Mouse (Mus musculus): ENCODE data around the gene Il25. TPM values are rescaled to one million over a fixed set of nuclear protein-coding genes. Genes with fewer than 3 reads are reported as not detected.

Il25 gene
- total RNA-seq (2021): not detected
- long read RNA-seq: 0 reads

DNA sequence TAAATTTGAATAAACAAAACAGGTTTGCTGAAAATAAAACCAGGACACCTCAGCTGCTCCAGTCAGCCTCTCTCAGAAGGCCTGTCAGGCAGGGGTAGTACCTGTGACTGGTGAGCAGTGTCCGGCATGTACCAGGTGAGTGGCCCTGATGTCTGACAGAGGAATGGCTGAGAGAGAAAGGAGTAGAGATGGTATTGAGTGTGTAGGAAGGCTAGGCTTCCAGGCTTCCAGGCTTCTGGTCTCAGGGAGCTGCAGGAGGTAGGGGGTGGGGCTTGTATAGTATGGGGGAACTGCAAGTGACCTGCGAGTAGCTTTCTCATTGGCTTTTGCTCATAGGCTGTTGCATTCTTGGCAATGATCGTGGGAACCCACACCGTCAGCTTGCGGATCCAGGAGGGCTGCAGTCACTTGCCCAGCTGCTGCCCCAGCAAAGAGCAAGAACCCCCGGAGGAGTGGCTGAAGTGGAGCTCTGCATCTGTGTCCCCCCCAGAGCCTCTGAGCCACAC, at the start of gene Il25:
Il25 (plus strand) TSS at position 51 of the 506 bp plus-strand sequence.
- DNase-seq (ENCODE audit: low spot score in 2 of 2): no peak

DNA sequence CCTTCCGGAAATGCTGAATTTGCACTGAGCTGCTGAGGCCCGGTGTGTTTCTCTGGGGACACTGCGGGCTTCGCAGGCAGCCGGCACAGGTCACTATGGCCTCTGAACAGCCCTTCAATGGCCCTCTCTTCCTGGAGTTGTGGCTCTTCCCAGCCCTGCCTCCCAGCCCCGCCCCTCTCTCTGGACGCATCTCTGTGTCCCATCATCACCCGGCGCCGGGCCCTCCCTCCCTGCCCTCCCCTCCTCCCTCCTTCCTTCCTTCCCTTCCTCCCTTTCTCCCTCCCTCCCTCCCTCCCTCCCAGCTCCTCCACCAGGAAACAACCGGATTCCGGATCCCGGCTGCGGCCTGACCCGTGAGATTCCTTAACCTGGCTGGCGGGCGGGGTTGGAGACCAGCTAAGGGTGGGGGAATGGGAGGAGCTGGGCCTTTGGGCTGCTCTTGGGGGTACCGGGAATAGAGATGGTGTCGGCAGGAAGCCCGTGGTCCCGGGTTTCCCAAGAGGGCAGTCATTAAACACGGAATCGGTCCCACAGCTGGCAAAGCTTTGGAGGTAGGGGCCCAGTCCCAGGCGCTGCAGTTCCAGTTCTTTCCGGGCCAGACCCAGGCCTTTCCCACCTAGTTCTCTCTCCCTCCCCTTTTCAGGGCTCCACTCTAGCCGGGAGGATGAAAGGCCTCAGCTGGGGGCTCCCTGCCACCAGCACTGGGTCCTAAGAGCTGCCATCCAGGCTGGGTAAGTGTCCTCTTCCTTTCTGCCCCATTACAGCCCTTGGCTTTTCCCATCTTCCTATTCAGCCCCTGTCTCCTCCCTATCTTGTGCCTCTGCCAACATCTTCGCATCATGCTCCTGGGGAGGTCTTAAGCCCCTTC, 49.1 kb upstream of the Il25 start, which contains the start of the genes Bcl2l2 and Gm20521:
Bcl2l2 (plus strand) TSS at position 224 of the 868 bp plus-strand sequence.
Gm20521 (plus strand) TSS at position 288 of the 868 bp plus-strand sequence.
- DNase-seq (ENCODE audit: low spot score in 2 of 2): peak in 1 of 2 experiments; percentile 76

DNA sequence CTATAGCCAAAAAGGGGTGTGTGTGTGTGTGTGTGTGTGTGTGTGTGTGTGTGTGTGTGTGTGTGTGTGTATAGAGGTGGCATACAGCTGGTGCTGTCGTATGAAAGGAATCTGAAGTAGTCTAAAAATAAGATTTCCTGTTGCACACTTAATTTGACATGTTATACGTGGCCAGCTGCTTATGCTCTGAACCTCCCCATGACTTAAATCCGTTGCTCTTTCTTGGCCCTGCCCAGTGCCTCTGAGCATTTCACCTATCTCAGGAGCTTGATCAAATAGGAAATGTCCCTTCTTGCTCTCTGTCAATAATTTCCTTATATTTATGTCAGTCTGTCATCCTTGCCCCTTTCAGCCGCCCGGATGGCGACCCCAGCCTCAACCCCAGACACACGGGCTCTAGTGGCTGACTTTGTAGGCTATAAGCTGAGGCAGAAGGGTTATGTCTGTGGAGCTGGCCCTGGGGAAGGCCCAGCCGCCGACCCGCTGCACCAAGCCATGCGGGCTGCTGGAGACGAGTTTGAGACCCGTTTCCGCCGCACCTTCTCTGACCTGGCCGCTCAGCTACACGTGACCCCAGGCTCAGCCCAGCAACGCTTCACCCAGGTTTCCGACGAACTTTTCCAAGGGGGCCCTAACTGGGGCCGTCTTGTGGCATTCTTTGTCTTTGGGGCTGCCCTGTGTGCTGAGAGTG, 48.3 kb upstream of the Il25 start:
- DNase-seq (ENCODE audit: low spot score in 2 of 2): no peak

DNA sequence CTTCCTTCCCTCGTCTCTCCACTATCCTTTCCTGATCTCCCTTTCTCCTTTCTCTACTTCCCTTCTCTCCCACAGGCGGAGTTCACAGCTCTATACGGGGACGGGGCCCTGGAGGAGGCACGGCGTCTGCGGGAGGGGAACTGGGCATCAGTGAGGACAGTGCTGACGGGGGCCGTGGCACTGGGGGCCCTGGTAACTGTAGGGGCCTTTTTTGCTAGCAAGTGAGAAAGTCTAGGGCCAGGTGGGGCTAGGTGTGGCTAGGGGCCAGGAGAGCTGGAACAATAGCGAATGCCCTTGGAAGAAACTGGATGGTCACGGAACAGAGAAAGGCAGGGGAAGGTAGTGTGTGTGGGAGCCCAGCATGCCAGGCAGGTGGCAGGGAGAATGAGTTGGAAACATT, 47.2 kb upstream of the Il25 start:
- DNase-seq (ENCODE audit: low spot score in 2 of 2): no peak

DNA sequence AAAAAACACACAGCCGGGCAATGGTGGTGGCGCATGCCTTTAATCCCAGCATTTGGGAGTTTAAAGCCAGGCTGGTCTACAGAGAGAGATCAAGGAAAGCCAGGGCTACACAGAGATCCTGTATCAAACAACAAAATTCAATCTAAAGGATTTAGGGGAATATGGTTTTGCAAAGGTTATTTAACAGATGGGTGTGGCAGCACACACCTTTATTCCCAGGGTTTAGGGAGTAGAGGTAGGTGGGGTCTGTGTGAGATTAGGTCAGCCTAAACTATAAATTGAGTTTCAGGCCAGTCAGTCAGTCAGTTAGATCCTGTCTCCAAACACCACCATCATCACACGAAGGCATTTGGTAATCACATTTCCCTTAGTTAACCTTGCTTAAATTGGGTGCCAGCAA, 40.3 kb upstream of the Il25 start, which contains the start of gene Pabpn1:
Pabpn1 (plus strand) TSS at position 301 of the 400 bp plus-strand sequence.
- no peak for DNase-seq (ENCODE audit: low spot score in 2 of 2)

DNA sequence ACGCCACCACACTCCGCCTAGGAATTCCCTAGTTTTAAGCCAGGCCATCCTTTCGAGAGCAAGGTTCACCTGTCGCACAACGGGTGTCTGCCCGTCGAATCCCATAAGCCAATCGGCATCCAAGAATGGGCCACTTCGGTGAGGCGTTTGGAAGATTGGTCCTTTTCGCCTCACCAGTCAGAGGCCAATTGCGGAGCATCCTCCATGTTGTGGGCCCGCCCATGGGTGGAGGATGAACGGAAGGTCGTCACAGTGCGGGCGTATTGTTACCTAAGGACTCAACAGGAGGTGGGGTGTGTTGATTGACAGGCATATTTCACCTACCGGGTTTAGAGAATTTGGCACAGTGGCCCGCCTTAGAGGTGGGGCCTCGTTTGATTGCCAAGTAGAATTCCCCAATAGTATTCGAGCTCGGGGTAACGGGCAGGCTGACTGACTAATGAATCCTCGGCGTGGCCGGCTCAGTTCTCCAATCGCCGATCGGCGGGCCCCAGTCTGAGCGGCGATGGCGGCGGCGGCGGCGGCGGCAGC, 38.8 kb upstream of the Il25 start:
- peak; percentile 99 for DNase-seq (ENCODE audit: low spot score in 2 of 2)

DNA sequence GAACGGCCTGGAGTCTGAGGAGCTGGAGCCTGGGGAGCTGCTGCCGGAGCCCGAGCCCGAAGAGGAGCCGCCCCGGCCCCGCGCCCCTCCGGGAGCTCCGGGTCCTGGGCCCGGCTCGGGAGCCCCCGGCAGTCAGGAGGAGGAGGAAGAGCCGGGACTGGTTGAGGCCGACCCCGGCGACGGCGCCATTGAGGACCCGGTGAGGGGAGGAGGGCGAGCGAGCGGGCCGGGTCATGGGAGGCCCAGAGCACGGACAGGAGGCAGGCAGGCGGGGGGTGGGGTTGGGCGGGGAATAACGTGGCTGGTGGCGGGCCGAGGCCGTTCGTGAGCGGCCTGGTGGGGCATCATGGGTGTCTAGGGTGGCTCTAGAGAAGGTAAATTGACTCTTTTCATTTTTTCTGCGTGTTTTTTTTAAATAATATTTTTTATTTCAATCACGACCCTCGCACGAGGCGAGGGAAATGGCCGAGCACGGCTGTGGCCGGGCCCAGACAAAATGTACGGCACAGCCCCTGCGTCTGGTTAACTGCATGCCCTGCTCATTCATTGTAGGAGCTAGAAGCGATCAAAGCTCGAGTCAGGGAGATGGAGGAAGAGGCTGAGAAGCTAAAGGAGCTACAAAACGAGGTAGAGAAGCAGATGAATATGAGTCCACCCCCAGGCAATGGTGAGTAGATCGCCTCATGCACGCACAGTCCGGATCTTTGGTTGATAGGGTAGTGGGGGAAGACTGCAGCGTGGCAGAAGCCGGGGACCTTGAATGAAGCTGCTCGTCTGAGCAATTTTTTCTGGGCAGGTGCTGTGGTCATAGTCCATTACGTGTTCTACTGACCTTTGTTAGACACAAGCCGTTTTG, 38.0 kb upstream of the Il25 start:
- DNase-seq (ENCODE audit: low spot score in 2 of 2): peak in 1 of 2 experiments; percentile 49

DNA sequence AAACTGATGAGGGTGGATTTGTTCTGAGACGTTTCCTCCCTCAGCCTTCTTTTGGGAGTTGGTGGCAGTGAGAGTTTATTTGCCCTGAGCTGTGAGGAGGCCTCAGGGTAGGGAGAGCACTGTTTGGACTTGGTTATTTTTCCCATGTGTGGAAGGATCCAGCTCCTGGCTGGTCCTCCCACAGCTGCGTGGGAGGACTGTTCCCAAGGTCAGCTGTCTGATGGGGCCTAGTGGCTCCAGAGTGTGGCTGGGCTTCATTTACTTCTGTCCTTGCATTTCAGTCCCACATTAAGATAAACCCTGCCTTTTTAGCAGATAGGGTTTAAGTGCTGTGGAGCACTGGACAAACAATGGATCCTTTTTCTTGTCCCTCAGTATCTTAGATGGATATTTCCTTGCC, 35.0 kb upstream of the Il25 start:
- DNase-seq (ENCODE audit: low spot score in 2 of 2): no peak

DNA sequence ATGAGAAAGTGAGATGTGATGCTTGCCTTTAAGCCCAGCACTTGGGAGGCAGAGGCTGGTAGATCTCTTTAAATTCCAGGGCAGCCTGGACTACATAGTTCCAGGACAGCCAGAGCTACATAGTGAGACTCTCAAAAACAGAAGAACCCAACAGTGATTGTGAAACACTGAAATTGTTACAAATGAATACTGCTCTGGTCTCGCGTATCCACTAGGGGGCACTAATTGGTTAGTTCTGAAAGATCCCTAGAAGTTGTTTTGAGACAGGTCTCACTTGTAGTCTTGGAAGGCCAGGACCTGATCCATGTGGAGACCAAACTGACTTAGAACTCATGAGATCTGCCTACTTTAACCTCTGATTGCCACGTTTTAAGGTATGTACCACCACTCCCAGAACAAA, 32.1 kb upstream of the Il25 start:
- peak; percentile 63 to 92 for DNase-seq (ENCODE audit: low spot score in 2 of 2)

DNA sequence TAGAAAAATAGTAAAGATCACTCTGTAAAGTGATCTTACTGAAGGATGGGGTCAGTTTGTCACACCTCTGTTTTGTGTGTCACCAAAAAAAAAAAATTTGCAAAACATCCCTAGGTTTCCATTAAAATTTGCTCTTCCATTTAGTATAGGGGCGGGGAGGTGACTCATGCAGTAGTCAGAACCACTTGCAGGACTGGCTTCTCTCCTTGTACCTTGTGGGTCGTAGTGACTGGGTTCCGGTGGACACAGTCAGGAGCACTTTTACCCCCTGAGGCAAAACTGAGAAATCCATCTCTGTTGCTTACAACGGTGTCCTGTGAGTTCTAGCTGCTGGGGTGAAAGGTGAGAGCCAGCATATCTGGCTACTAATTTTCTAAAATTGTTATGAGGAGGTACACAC, 28.9 kb upstream of the Il25 start:
- DNase-seq (ENCODE audit: low spot score in 2 of 2): no peak

DNA sequence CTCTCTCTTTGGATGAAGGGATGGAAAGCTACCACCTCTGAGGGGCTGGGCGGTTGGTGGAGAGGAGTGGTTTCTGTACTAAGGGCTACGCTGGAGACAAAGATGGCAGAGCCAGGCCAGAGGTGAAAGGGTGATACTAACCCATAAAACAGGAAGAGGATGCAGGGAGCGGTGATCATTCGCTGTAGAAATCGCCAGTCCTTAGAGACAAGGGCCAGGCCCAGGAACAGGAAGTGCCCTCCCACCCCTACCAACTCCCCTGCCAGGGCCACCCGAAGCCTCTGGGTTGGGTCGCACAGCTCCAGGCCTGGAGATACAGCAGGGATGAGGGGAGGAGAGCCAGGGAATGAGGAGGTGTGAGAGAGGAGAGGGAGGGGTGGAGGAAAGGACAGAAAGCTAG, 23.8 kb upstream of the Il25 start:
- no peak for DNase-seq (ENCODE audit: low spot score in 2 of 2)

DNA sequence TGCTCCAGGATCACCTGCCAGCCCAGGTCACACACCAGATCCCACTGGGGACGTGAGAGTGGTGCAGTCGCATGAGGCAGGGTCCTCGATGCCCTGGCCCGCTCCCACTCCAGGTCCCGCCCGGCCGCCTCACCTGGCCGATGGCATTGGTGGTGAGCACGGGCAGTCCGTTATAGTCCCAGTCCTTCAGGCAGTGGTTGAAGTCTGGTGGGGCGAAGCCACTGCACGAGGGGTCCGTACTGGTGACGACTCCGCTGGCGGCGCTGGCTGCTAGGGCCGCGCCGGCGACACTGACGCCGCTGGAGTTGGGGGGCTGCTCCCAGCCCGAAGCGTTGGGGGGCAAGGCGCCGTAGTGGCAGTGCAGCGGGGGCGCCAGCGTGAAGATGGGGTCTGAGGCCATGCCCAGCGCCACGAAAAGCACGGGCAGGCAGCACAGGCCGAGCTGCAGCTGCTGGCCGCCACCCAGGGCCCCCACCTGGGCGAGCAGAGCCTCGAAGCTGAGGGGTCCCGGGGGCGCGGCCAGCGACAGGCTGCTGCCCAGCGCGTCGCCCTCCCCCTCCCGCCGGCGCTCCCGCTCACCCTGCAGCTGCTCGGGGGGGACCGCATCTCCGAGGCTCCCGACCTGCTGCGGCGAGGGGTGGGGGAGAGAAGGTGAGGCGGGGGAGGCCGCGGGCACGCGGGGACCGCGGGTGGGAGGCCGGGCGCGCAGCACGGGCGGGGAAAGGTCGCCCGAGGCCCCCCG, 20.2 kb upstream of the Il25 start:
- peak in 1 of 2 experiments; percentile 34 for DNase-seq (ENCODE audit: low spot score in 2 of 2)

DNA sequence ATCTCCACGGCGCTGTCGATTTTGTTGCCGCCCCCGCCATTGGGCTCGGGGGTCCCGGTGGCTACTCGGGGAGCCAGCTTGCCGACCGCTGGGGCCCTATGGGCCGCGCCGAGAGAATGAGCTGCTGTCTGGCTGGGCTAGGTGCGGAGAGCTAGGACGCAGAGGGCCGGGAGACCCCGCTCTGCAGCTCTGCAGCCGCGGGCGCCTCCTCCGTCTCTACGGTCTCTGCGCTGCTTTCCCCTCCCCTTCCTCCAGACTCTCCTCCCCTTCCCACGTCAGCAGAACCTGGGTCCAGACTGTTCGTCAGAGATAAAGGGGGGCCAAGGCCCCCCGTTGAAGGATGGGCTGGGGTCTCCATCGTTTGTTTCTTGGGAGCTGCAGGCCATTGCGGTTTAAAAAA, 19.6 kb upstream of the Il25 start, which contains the start of gene Slc22a17:
Slc22a17 (minus strand) TSS at position 247 of the 400 bp plus-strand sequence.
- DNase-seq (ENCODE audit: low spot score in 2 of 2): peak; percentile 82 to 88

DNA sequence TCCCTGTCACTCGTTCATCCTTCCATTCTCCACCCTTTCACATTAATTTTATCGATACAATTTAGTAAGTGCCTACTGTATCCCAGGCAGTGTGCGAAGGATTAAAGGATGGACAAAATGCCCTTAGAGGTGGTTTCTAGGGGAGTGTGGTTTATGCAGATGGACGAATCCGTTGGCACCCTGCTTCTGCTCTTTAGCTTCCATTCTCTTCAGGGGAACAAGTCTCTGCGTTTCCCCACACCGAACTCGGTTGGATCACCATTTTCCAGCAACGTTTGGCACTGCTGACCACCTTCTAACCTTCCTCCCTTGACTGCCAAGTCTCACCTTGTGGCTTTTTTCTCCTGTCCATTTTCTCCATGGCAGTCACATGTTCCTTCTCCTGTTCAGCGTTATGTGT, 19.2 kb upstream of the Il25 start:
- DNase-seq (ENCODE audit: low spot score in 2 of 2): no peak

DNA sequence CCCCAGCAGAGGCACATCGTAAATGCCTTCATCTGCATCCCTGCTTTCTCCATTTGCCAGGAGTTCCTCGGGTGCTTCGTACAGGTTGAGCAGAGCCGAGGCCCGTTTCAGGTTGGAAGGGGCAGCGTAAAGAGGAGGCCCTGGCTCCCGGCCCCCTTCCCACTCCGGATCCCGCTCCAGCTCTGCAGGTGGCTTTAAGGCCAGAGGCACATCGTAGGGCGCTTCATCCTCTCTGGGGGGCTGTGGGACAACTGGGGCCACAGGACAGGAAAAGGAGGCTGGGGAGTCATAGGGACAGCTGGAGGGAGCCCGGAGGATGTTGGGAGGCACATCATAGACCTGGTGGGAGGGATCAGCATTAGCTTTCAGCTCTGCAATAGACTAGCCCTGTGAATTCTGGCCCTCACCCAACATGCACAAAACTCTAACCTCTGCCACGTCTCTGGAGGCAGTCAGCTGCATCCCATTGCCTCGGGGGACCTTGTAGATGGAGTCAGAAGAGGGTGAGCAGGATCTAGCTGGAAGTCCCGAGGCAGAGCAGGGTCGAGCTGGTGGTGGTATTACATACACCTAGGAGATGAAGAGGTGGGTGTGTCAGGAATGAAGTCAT, 12.3 kb upstream of the Il25 start:
- DNase-seq (ENCODE audit: low spot score in 2 of 2): no peak

DNA sequence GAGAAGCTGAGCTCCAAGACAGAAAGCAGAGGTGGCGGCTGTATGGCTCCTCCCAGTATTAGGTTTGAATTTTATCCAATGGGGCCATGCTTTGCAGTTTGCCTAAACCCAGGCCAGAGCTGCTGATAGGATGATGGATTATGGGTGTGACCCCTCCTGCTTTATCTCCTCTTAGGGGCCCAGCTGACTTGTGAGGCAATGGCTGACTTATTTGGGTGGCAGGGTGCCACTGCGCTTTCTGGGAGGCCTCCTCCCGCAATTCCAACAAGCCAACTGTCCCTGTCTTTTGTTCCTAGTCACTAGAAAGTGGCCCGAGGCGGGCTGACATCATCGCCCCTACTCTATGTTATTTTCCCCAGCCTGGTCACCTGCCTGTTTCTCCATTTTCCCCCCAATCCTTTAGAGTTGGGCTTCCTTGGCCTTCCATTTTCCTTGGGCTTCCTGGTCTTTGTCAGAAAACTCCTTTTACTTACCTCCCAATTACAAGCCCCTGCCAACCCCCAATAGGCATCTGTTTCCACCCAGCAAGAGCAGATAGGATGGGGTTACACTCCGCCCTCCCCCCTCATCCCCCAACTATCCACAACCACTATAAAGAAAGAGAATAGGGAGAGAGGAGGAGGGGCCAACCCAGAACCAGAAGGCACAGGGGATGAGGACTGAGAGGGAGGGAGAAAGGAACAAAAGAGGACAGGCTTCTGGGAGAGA, 7.7 kb upstream of the Il25 start:
- DNase-seq (ENCODE audit: low spot score in 2 of 2): no peak

DNA sequence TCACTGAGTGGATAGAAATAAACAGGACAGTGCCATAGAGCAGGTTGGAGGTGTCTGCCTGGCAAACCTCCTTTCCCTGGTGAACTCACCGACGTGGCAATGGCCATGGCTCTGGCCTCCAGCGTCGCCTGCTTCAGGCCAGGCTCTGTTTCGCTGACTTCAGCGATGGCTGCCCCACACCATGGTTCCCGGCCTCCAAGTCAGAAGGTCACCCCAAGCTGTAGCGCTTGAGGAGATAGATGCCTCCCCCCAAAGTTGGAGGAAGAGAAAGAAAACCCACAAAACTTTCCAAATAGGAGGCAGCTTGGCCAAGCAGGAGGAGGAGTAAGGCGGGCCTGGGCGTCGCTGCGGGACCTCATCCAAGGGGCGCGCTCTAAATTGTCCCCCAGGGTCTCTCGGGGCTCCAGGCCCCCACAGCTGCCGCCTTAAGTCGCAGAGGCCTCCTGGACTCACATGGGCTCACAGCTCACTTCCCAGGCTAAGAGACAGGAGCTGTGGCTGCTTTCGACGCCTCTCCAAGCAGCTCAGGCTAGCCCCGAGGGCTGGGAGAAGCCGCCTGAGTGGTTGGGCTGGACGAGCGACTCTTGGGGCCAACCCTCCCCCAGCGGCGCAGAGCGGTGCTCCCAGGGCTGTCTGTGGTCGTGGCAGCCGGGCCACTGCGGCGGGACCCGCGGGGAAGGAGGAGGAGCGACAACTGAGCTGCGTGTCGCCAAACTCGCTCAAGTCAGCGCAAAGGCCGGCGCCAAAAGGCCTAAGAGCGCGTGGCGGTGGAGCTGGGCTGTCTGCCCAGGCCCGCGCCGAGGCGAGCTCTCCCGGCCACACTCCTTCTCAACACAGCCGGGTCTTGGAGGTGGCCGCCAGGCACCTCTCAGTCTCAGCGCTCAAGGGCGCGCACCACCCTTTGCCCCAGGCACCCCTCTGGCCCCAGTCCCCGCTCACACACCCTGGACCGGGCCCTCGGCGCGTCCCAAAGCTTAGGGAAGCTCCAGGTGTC, 6.8 kb upstream of the Il25 start, which contains the start of gene Efs:
Efs (minus strand) TSS at position 778 of the 994 bp plus-strand sequence.
- peak in 1 of 2 experiments; percentile 31 for DNase-seq (ENCODE audit: low spot score in 2 of 2)
